In the genomic region with DNA sequence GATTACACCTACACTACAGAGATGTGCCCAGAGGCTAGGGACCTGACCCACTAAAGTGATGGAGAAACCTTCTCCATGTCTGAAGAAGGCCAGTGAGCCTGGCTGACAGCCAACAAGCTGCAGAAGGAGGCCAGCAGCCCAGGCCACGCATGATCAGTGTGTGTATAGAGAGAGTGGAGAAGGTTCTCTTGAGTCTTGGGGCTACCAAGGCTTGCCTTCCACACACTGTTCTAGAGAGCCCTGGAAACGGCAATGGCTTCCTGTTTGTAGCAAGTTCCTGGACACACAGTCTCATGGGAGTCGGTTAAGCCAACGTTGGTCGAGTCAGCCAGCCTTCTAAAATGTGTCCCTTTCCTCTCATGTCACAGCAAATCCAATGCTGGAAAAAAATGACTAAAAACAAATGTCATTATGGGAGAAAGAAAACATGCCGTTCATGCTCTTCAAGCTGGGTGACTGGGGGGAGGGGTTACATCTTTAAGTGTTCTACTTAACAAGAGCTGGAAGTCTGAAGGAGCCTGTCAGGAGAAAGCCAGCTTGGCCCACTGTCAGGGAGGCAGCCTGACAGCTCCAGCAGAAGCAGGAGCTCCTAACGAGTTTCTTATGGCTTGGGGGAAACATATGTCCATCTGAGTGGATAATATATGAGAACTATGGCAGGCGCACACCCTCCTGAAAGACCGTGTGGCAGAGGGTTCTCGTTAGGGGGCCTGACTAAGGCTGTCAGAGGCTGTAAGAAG, we compare ENCODE assay signal across 8 mouse cellular contexts.
A peak's percentile ranks its signal among the peaks of the same experiment; 100 is the strongest.
DNase-seq lines count a peak whose midpoint lies in the region; ATAC-seq lines count a peak whose summit lies in the region.

No protein-coding gene starts in this region.

- no peak overlapping the region for H3K4me2 ChIP-seq in forebrain, embryonic 15.5 days (replicated peaks)
- no peak overlapping the region for H3K4me2 ChIP-seq in forebrain, embryonic 12.5 days

- H3K36me3 ChIP-seq in forebrain, embryonic 15.5 days: no peaks in the 10 kb centered on the region
- no peaks in the 10 kb centered on the region for H3K36me3 ChIP-seq in forebrain, embryonic 12.5 days (replicated peaks)
- no peaks in the 10 kb centered on the region for H3K36me3 ChIP-seq in heart, embryonic 10.5 days

- ATAC-seq in forebrain, embryonic 15.5 days (replicated peaks): no peak
- ATAC-seq in forebrain, embryonic 12.5 days (ENCODE audit: low FRiP score): no peak
- no peak for ATAC-seq in CD4-positive, CD25-positive, alpha-beta regulatory T cell, adult 4 months
- no peak for ATAC-seq in megakaryocyte-erythroid progenitor cell, adult 5-6 weeks (replicated peaks; ENCODE audit: low FRiP score, low TSS enrichment, poor library complexity, severe bottlenecking)

- H3K9ac ChIP-seq in forebrain, embryonic 15.5 days (replicated peaks): no peak overlapping the region
- no peak overlapping the region for H3K9ac ChIP-seq in forebrain, embryonic 12.5 days

- no peak overlapping the region for H3K4me3 ChIP-seq in forebrain, embryonic 15.5 days
- H3K4me3 ChIP-seq in forebrain, embryonic 12.5 days (replicated peaks): no peak overlapping the region
- H3K4me3 ChIP-seq in heart, embryonic 10.5 days: no peak overlapping the region

- peaks cover 35% of the 10 kb centered on the region for H3K4me1 ChIP-seq in forebrain, embryonic 15.5 days
- H3K4me1 ChIP-seq in forebrain, embryonic 12.5 days: peaks cover 40% of the 10 kb centered on the region
- H3K4me1 ChIP-seq in heart, embryonic 10.5 days: peaks cover 23% of the 10 kb centered on the region

- H3K9me3 ChIP-seq in forebrain, embryonic 15.5 days: no peaks in the 10 kb centered on the region
- no peaks in the 10 kb centered on the region for H3K9me3 ChIP-seq in forebrain, embryonic 12.5 days
- H3K9me3 ChIP-seq in heart, embryonic 10.5 days: no peaks in the 10 kb centered on the region

- peak; percentile 21 for DNase-seq in brain, adult 2 months (ENCODE audit: low read depth, low spot score)
- no peak for DNase-seq in heart, embryonic 10.5 days (ENCODE audit: low spot score)
- peak; percentile 43 to 71 for DNase-seq in kidney, postnatal 25 days
- no peak for DNase-seq in retina, embryonic 14.5 days (ENCODE audit: low spot score)

- WGBS in forebrain, embryonic 15.5 days: 34% methylated on average over 10 of the region's 10 CpGs
- 49% methylated on average over 10 of the region's 10 CpGs for WGBS in forebrain, embryonic 12.5 days
- 65% methylated on average over 10 of the region's 10 CpGs for WGBS in heart, embryonic 10.5 days

- 0 out of 2 replicates have a peak overlapping the region, but pooled peaks have one; percentile 28 for H3K27ac ChIP-seq in forebrain, embryonic 15.5 days (replicated peaks)
- H3K27ac ChIP-seq in forebrain, embryonic 12.5 days: no peak overlapping the region
- peak overlapping the region; percentile 56; the same call in 1 of the 2 replicates for H3K27ac ChIP-seq in heart, embryonic 10.5 days

- H3K27me3 ChIP-seq in forebrain, embryonic 15.5 days: no peaks in the 10 kb centered on the region
- peaks cover 58% of the 10 kb centered on the region for H3K27me3 ChIP-seq in forebrain, embryonic 12.5 days
- H3K27me3 ChIP-seq in heart, embryonic 10.5 days (ENCODE audit: insufficient read depth, poor library complexity, severe bottlenecking): no peaks in the 10 kb centered on the region

Comparison
In these comparisons a context has a peak if more than half of its experiments do, and no peak if none do; other contexts are left out.
1. DNase-seq: peak in brain, adult 2 months (single experiment) and kidney, postnatal 25 days (2 of 2); none in heart, embryonic 10.5 days (single experiment) and retina, embryonic 14.5 days (single experiment).